Mouse (Mus musculus) liver, postnatal 0 days (tissue): ENCODE data around the gene Kcnf1.

Source experiments
- CTCF ChIP-seq: sonication (generic); IDR thresholded peaks from 2 replicates; pipeline ENCODE4 v1.5.1; 2016; ENCODE audit warnings: antibody characterized with exemption, low read depth
- EP300 ChIP-seq: IDR thresholded peaks from 2 replicates; pipeline ENCODE4 v1.6.1; 2016; ENCODE audit warnings: antibody characterized with exemption, low read depth, mild to moderate bottlenecking

- no peak for TF ChIP-seq CTCF
- no peak for TF ChIP-seq EP300
These were observed 2.4 kb downstream of the Kcnf1 start for GRCm38 (mm10) chr12:17174134-17174893.
